Mouse (Mus musculus): ENCODE data around the gene Tpcn1.

Gene Tpcn1

DNA sequence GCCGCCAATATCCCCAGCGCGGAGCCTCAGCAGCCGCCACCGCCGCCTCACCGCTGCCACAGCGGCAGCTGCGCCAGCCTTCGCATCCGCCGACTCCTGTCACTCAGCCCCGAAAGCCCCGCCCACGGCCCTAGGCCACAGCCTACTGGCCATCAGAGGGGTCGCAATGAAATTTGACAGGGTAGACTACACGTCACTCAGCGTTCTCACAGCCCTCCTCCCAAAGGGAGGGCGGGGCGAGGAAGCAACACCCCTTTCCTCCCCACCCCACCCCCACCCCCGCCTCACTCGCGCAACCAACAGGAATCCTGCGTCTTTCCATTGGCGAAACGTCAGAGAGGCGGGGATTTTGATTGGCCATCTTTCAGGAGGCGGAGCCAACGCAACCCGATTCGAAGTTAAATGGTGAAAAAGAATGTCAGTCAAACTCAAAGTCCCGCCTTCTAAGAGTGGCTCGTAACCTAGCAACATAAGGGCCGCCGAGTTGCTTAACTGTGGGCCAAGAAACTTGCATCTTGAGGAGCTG is at the start of gene Tpcn1, which contains the start of gene Iqcd:
Gene Tpcn1 (minus strand): TSS at position 105 of the 526 bp plus-strand sequence.
Gene Iqcd (plus strand): TSS at position 448 of the 526 bp plus-strand sequence.
- peak; percentile 100 for DNase-seq

- no peak for DNase-seq
Measured at GRCm38 (mm10) chr5:120635633-120636032, 47.2 kb upstream of the Tpcn1 start.

- no peak for DNase-seq
Measured at GRCm38 (mm10) chr5:120634860-120635259, 46.4 kb upstream of the Tpcn1 start.

- DNase-seq = peak; percentile 25
Measured at GRCm38 (mm10) chr5:120634131-120634530, 45.7 kb upstream of the Tpcn1 start, which contains the start of gene Cfap73. Gene Cfap73 (minus strand): TSS chr5:120634235.

DNA sequence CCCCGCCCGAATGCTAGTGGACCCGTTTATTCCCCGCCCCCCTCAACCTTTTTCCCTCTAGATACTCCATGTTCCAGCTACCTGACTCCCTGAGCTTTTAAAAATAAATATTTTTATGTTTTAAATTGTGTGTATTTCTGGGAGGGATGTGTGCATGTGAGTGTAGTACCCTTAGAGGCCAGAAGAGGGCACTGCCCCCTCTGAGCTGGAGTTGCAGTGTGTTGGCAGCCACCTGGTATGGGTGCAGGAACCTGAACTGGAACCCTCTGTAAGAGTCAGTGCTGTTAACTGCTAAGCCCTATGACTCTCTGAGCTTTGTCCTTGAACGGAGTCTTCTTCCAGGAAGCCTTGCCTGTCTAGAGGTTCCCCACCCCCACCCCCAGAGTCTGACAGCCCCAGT is 43.4 kb upstream of the Tpcn1 start:
- no peak for DNase-seq

- peak; percentile 37 for DNase-seq
Measured at GRCm38 (mm10) chr5:120631128-120631527, 42.7 kb upstream of the Tpcn1 start.

- DNase-seq = peak; percentile 62
Measured at GRCm38 (mm10) chr5:120628624-120629023, 40.2 kb upstream of the Tpcn1 start.

GRCm38 (mm10) chr5:120627515-120628300 is 39.2 kb upstream of the Tpcn1 start:
- DNase-seq = peak; percentile 68

- DNase-seq = peak; percentile 60
Measured at GRCm38 (mm10) chr5:120626399-120626798, 37.9 kb upstream of the Tpcn1 start.

DNA sequence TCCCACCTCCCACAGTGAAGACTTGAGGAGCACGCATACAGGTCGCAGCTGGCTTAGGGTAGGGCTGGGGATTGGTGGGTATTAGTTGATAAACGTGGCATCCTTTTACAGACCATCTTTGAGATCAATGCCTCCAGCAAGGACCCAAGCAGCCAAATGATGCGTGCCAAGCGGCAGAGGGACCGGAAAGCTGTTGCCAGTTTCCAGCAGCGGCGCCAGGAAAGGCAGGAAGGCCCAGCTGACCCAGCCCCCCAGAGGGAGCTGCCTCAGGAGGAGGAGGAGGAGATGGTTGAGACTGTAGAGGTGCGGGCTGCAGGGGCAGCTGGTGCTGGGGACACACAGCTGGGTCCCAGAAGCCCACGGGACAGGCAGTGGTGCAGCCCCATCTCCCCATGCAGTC is 36.0 kb upstream of the Tpcn1 start:
- no peak for DNase-seq

- DNase-seq = no peak
Measured at GRCm38 (mm10) chr5:120622198-120622851, 33.9 kb upstream of the Tpcn1 start.

DNA sequence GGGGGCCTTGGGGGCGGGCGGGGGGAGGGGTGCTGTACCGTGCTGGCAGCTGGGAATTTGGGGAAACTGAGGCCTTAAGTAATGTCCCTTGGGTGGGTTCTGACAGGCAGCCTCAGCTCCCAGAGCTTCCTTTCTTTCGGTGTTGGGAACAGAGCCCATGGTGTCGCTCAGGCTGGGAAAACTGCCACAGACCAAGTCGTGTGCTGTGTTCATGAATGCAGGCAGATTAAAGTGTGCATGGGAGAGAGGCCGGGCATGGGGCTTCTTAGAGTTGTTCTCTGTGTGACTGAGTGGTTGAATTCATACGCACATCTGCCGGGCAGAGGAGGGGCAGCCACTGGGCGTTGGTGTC is 33.3 kb upstream of the Tpcn1 start:
- DNase-seq = no peak

GRCm38 (mm10) chr5:120621078-120621765 is 32.7 kb upstream of the Tpcn1 start:
- no peak for DNase-seq

DNA sequence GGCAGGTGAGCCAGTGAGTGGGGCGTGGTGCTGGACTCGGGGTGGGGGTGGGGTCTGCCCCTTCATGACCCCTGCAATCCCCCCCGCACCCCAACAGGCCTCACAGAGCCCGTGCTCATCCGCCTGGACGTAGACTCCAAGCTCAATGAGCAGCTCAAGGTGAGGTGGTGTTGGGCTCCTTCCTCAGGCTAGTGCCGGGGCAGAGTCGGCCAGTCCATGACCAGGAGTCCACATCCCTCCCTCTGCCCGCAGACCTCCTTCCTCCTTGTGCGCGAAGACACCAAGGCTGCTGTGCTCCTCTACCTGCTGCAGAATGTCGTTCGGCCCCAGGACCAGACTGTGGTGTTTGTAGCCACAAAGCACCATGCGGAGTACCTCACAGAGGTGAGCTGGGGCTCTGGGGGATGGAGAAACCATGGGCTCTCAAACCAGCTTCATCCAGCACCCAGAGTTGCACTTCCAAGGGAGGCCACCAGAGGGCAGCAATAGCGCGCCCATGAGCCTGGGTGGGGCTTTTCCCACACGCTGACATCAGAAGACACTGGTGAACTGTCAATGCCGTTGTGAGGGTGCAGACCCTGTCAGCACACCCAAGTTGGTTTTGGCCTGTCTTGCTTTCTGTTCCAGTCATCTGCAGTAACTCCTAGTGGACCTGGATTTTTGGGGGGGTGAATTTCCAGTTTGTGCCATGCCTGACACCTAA is 32.1 kb upstream of the Tpcn1 start:
- DNase-seq = peak; percentile 84

DNA sequence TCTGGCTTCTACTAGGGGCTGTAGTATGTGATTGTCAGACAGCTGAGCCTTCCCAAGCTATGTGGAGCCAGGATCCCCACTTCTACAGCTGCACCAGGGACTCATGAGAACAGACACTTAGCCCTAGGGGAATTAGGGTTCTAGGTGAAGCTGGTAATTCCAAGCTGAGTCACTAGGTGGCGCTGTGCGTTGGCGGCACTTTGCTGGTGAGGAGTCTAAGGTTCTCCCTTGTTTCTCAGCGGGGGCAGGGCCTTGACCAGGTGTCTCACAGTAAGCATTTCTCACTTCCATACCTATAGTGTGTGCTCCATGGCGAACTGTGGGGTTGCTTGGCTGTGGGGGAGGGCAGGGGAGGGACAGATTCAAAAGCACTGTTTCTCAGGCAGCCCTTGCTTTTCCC is 30.7 kb upstream of the Tpcn1 start:
- DNase-seq = peak; percentile 73

GRCm38 (mm10) chr5:120618778-120619177 is 30.3 kb upstream of the Tpcn1 start:
- no peak for DNase-seq

GRCm38 (mm10) chr5:120615903-120616302 is 27.4 kb upstream of the Tpcn1 start:
- peak; percentile 69 for DNase-seq

GRCm38 (mm10) chr5:120612822-120613604 is 24.5 kb upstream of the Tpcn1 start:
- peak; percentile 100 for DNase-seq

DNA sequence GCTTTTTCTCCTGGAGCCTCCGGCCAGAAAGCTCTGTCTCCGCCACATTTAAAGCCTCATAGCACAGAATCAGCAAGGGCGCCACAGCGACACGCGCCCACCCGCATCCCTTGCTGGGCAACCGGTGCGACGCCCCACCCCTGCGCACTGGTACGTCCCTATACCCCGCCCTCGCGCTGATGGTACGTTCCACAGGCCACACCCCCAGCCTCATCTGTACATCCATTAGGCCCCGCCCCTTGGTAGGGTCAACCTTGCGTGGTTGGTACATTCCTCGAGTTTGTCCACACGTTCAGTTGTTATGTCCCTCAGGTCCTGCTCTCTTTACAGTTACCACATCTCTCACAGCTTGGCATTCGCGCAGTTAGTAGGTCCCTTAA is 24.0 kb upstream of the Tpcn1 start, which contains the start of the genes Rita1 and Ddx54:
Gene Rita1 (minus strand): TSS at position 148 of the 380 bp plus-strand sequence.
Gene Ddx54 (plus strand): TSS at position 298 of the 380 bp plus-strand sequence.
- DNase-seq = peak; percentile 98

GRCm38 (mm10) chr5:120611416-120611815 is 22.9 kb upstream of the Tpcn1 start:
- DNase-seq = no peak

GRCm38 (mm10) chr5:120610906-120611305 is 22.4 kb upstream of the Tpcn1 start:
- no peak for DNase-seq

All from retina, postnatal 1 day (tissue).